Mouse (Mus musculus): Measurements from ENCODE around the gene Syk. TPM values are rescaled to one million over a fixed set of nuclear protein-coding genes. Genes with fewer than 3 reads are reported as not detected.

Gene Syk
- polyA plus RNA-seq, 1 experiment from 2014 or later = 0.81 TPM

DNA sequence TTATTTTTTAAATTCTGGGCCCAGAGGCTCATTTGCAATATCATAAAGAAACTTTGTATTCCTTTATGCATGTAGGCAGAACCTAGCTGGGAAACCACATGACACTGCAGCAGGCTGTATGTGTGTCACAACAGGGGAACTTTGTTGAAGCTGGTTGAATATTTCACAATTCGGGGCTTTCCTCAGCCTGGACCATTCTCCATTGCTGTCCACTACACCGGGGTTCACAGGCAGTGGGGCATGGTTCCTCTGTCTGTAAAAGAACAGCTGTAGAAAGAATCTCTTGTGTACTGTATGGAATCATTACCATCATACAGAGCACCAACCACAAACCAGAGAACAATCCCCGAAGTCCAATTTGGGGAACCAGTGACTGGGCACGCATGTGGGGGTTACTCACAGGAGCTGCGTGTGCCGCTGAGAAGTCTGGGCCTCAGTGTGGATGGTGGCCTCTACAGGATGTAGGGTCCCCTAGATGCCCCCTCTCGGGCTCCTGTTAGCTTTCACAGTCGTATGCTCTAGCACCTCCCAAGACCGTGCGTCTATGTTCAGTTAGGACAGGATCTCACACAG is 53.3 kb downstream of the Syk start:
- WGBS = 87% methylated on average over 10 of the region's 10 CpGs
- H3K9ac ChIP-seq = no peak overlapping the region
- no peaks in the 10 kb centered on the region for H3K36me3 ChIP-seq (ENCODE audit: poor library complexity, severe bottlenecking)
- no peaks in the 10 kb centered on the region for H3K27me3 ChIP-seq
- H3K27ac ChIP-seq = no peak overlapping the region
- H3K4me3 ChIP-seq = no peak overlapping the region
- H3K9me3 ChIP-seq (replicated peaks) = no peaks in the 10 kb centered on the region
- no peak overlapping the region for H3K4me2 ChIP-seq
- ATAC-seq = no peak
- peaks cover 5% of the 10 kb centered on the region; the same call in 1 of the 2 replicates for H3K4me1 ChIP-seq

GRCm38 (mm10) chr13:52646566-52646965 is 63.6 kb downstream of the Syk start:
- H3K4me1 ChIP-seq = no peaks in the 10 kb centered on the region
- no peaks in the 10 kb centered on the region for H3K9me3 ChIP-seq (replicated peaks)
- no peak overlapping the region for H3K4me2 ChIP-seq
- ATAC-seq = no peak
- no peak overlapping the region for H3K27ac ChIP-seq
- H3K9ac ChIP-seq = no peak overlapping the region
- 89% methylated on average over 3 of the region's 3 CpGs for WGBS
- H3K4me3 ChIP-seq = no peak overlapping the region
- no peaks in the 10 kb centered on the region for H3K27me3 ChIP-seq
- no peaks in the 10 kb centered on the region for H3K36me3 ChIP-seq (ENCODE audit: poor library complexity, severe bottlenecking)

- no peak overlapping the region for H3K27ac ChIP-seq
- 64% methylated on average over 11 of the region's 11 CpGs for WGBS
- H3K4me1 ChIP-seq = no peaks in the 10 kb centered on the region
- H3K9me3 ChIP-seq (replicated peaks) = no peaks in the 10 kb centered on the region
- H3K9ac ChIP-seq = no peak overlapping the region
- H3K27me3 ChIP-seq = no peaks in the 10 kb centered on the region
- no peak for ATAC-seq
- no peak overlapping the region for H3K4me3 ChIP-seq
- no peaks in the 10 kb centered on the region for H3K36me3 ChIP-seq (ENCODE audit: poor library complexity, severe bottlenecking)
- H3K4me2 ChIP-seq = no peak overlapping the region
Observed at GRCm38 (mm10) chr13:52647996-52648712, 65.2 kb downstream of the Syk start.

GRCm38 (mm10) chr13:52649791-52650418 is 66.9 kb downstream of the Syk start:
- no peak overlapping the region for H3K4me3 ChIP-seq
- H3K27ac ChIP-seq = no peak overlapping the region
- no peaks in the 10 kb centered on the region for H3K9me3 ChIP-seq (replicated peaks)
- 97% methylated on average over 6 of the region's 6 CpGs for WGBS
- no peaks in the 10 kb centered on the region for H3K36me3 ChIP-seq (ENCODE audit: poor library complexity, severe bottlenecking)
- peaks cover 7% of the 10 kb centered on the region; the same call in 1 of the 2 replicates for H3K4me1 ChIP-seq
- no peak overlapping the region for H3K4me2 ChIP-seq
- no peaks in the 10 kb centered on the region for H3K27me3 ChIP-seq
- no peak for ATAC-seq
- no peak overlapping the region for H3K9ac ChIP-seq

DNA sequence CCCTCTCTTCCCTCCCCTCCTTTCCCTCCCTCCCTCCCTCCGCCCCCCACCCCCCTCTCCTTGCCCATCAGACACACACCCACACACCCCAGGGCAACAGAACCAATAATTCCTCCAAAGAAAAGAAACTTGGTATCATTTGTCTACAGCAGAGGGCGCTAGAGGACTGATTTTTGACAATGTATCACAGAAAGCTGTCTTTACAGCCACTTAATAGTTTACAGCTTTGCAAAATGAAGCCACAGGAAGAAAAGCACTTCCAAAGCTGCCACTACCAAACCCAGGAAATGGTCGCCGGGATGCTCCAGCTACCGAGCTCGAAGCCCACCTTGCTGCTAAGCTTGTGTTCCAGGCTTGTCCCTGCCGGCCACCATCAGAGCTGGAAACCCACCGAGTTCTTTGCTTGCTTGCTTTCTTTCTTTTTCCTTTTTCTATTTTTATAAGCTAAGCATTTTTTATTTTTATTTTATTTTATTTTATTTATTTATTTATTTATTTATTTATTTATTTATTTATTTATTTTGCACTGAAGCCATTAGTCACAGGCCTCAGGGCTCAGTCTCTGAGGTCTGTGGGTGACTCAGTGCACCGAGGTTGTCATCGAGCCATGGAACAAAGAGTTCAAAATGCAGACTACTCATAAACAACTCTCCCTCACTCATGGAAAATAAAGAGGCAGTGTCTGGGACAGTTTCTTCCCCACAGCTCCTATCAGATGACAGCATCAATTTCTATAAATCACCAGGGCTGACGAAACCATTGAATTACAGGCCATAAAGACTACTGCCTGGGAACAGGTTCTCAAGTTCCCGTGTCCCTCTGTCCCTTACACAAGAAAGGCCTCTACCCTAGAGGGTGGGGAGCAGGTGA is 68.6 kb downstream of the Syk start:
- H3K36me3 ChIP-seq (ENCODE audit: poor library complexity, severe bottlenecking) = no peaks in the 10 kb centered on the region
- no peak overlapping the region for H3K4me2 ChIP-seq
- 0 out of 2 replicates have a peak, but pooled peaks cover 3% of the 10 kb centered on the region for H3K27me3 ChIP-seq
- H3K4me3 ChIP-seq = no peak overlapping the region
- peak; percentile 50; the same call in 1 of the 2 replicates for ATAC-seq
- peaks cover 7% of the 10 kb centered on the region; the same call in 1 of the 2 replicates for H3K4me1 ChIP-seq
- H3K27ac ChIP-seq = no peak overlapping the region
- no peak overlapping the region for H3K9ac ChIP-seq
- 58% methylated on average over 11 of the region's 12 CpGs for WGBS
- no peaks in the 10 kb centered on the region for H3K9me3 ChIP-seq (replicated peaks)

GRCm38 (mm10) chr13:52652253-52652628 is 69.3 kb downstream of the Syk start:
- Histone ChIP-seq H3K4me1 (peaks cover 7% of the 10 kb centered on the region; the same call in 1 of the 2 replicates), H3K9ac (no peak overlapping the region), H3K36me3 (ENCODE audit: poor library complexity, severe bottlenecking) (no peaks in the 10 kb centered on the region), H3K4me2 (no peak overlapping the region), H3K27ac (no peak overlapping the region), H3K9me3 (replicated peaks) (no peaks in the 10 kb centered on the region), H3K4me3 (no peak overlapping the region), H3K27me3 (0 out of 2 replicates have a peak, but pooled peaks cover 3% of the 10 kb centered on the region)
- WGBS = 88% methylated on average over 8 of the region's 8 CpGs
- ATAC-seq = no peak

DNA sequence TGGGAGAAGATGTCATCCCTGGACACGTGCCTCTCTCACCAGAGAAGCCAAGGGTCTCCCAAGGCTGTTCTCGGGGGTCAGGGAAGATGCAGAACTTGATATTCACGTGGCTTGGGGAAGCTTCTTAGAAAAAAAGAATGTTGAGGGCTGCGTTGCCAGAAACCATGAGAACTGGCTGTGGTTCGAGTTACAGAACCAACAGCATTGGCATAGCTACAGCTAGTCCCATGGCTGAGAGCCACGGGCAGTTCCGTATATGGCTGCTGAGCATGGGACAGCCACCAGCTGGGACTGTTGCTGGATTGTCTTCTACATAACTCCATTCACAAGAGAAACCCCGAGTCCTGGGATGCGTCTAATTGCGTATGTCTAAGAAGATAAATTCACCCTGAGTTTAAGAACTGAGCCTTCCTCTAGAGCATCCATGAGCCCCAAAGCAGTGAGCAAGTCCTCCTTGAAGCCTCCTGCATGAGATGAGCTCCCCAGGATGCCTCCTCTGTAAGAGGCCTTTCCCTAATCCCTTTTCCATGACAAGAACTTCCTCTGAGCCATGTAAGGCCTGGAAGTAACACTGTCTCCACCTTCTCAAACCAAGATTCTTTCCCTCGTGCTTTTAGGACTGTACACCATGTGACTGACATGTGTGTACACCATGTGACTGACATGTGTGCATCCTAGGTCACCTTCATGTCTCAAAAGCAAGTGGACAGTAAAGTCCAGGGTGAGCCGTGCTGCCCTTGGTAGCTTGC is 71.3 kb downstream of the Syk start:
- ATAC-seq = 0 out of 2 replicates have a peak, but pooled peaks have one; percentile 16
- 77% methylated on average over 12 of the region's 12 CpGs for WGBS

GRCm38 (mm10) chr13:52654830-52655308 is 71.9 kb downstream of the Syk start:
- Histone ChIP-seq H3K4me3 (no peak overlapping the region), H3K4me2 (no peak overlapping the region), H3K4me1 (peaks cover 7% of the 10 kb centered on the region; the same call in 1 of the 2 replicates), H3K9ac (no peak overlapping the region), H3K9me3 (replicated peaks) (no peaks in the 10 kb centered on the region), H3K27ac (no peak overlapping the region), H3K27me3 (peaks cover 6% of the 10 kb centered on the region; the same call in 1 of the 2 replicates), H3K36me3 (ENCODE audit: poor library complexity, severe bottlenecking) (no peaks in the 10 kb centered on the region)
- ATAC-seq = no peak
- WGBS = 39% methylated on average over 9 of the region's 9 CpGs

More for the DNA sequence above, 71.3 kb downstream of the Syk start:
- Histone ChIP-seq H3K4me1 (peaks cover 7% of the 10 kb centered on the region; the same call in 1 of the 2 replicates), H3K4me3 (no peak overlapping the region), H3K27me3 (peaks cover 5% of the 10 kb centered on the region; the same call in 1 of the 2 replicates), H3K4me2 (no peak overlapping the region), H3K36me3 (ENCODE audit: poor library complexity, severe bottlenecking) (no peaks in the 10 kb centered on the region), H3K9me3 (replicated peaks) (no peaks in the 10 kb centered on the region), H3K9ac (no peak overlapping the region), H3K27ac (no peak overlapping the region; the same call in 1 of the 2 replicates)

GRCm38 (mm10) chr13:52657966-52658365 is 75.0 kb downstream of the Syk start:
- 92% methylated on average over 7 of the region's 7 CpGs for WGBS
- no peak for ATAC-seq

GRCm38 (mm10) chr13:52658477-52658876 is 75.5 kb downstream of the Syk start:
- no peaks in the 10 kb centered on the region for H3K36me3 ChIP-seq (ENCODE audit: poor library complexity, severe bottlenecking)
- peak; percentile 30; the same call in 1 of the 2 replicates for ATAC-seq
- H3K27ac ChIP-seq = no peak overlapping the region
- peaks cover 7% of the 10 kb centered on the region; the same call in 1 of the 2 replicates for H3K4me1 ChIP-seq
- H3K9ac ChIP-seq = no peak overlapping the region
- peaks cover 6% of the 10 kb centered on the region; the same call in 1 of the 2 replicates for H3K27me3 ChIP-seq
- H3K9me3 ChIP-seq (replicated peaks) = no peaks in the 10 kb centered on the region
- no peak overlapping the region for H3K4me3 ChIP-seq
- 13% methylated on average over 8 of the region's 8 CpGs for WGBS
- no peak overlapping the region for H3K4me2 ChIP-seq

More at GRCm38 (mm10) chr13:52657966-52658365, 75.0 kb downstream of the Syk start:
- no peak overlapping the region for H3K27ac ChIP-seq
- H3K4me3 ChIP-seq = no peak overlapping the region
- H3K27me3 ChIP-seq = peaks cover 6% of the 10 kb centered on the region; the same call in 1 of the 2 replicates
- H3K36me3 ChIP-seq (ENCODE audit: poor library complexity, severe bottlenecking) = no peaks in the 10 kb centered on the region
- H3K4me2 ChIP-seq = no peak overlapping the region
- H3K9me3 ChIP-seq (replicated peaks) = no peaks in the 10 kb centered on the region
- H3K4me1 ChIP-seq = peaks cover 7% of the 10 kb centered on the region; the same call in 1 of the 2 replicates
- H3K9ac ChIP-seq = no peak overlapping the region
